Mouse (Mus musculus) T-cell, adult 66 days (primary cell): ENCODE measurements around the gene Helt. TPM values are rescaled to one million over a fixed set of nuclear protein-coding genes. Genes with fewer than 3 reads are reported as not detected.

ENCODE experiments used
- total RNA-seq, 2 experiments: library from RNA; stranded (reverse); gene quantifications; 3 replicates in 1 of 2; 4 replicates in 1 of 2; pipeline ENCODE4 v1.2.4; 2023

The Helt gene
- not detected for total RNA-seq

GRCm38 (mm10) chr8:46294181-46294892 is at the start of gene Helt:
Gene Helt (minus strand): TSS chr8:46294671.

Other genes starting within 250 kb of the Helt start
- gene Cfap97, start 142.9 kb downstream of the Helt start, total RNA-seq, result 10 to 100 TPM; 21.6 to 22.5 TPM
- gene Snx25, start 142.5 kb downstream of the Helt start, total RNA-seq, result 10 to 100 TPM; 23.4 to 24.0 TPM
- 10 to 100 TPM; 67.5 to 70.4 TPM for gene Slc25a4, start 83.4 kb downstream of the Helt start, total RNA-seq
- gene Acsl1, start 176.4 kb upstream of the Helt start, total RNA-seq, result 10 to 100 TPM; 17.3 to 21.5 TPM